Mouse (Mus musculus): ENCODE data around the gene Igf2.

Igf2 gene

DNA sequence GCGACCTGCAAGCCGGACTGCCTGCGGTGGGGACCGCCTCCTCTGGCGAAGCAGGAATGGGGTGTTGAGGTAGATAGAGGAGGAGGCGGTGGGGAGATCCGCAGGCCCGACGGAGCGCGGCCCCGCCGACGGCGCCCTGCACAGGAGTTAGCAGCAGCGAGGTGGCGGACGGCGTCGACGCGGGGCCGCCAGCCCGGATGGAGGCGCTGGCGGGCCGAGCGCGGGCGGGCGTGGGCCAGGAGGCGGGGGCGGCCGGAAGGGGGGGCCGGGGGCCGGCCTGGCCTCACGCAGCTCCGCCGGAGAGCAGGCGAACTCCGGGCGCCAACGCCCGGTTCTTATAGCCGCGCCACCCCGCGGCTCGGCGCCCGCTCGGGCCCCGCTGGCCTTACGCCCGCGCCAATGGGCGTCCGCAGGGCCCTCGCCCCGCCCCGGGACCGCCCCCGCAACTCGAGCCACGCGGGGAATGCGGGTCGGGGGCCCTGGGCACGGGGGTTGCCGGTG, 7.4 kb downstream of the Igf2 start:
- in situ Hi-C loops (cut with MboI, MseI): no loop called here

DNA sequence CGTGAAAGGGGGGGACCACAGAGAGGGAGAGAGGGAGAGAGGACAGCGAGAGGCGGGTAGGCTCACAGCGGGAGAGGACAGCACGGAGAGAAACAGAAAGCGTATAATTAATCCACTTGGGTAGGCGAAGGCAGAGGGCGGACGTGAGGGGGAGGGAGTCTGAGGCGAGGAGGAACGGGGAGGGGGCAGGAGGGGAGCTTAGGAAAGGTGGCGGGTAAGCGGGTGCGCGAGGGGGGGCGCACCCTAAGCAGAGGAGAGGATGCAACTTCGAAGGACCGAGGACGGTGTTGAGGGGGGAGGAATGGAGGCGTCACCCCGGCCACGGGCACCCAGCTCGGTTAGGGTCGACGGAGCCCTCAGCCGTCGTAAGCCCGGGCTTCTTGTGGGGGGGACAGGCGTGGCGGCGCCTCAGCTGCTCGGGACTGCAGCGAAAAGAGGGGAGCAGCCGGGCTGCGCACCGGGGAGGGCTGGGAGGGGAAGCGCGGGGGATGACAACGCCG, 7.9 kb downstream of the Igf2 start:
- in situ Hi-C loops (cut with MboI, MseI): no loop called here

DNA sequence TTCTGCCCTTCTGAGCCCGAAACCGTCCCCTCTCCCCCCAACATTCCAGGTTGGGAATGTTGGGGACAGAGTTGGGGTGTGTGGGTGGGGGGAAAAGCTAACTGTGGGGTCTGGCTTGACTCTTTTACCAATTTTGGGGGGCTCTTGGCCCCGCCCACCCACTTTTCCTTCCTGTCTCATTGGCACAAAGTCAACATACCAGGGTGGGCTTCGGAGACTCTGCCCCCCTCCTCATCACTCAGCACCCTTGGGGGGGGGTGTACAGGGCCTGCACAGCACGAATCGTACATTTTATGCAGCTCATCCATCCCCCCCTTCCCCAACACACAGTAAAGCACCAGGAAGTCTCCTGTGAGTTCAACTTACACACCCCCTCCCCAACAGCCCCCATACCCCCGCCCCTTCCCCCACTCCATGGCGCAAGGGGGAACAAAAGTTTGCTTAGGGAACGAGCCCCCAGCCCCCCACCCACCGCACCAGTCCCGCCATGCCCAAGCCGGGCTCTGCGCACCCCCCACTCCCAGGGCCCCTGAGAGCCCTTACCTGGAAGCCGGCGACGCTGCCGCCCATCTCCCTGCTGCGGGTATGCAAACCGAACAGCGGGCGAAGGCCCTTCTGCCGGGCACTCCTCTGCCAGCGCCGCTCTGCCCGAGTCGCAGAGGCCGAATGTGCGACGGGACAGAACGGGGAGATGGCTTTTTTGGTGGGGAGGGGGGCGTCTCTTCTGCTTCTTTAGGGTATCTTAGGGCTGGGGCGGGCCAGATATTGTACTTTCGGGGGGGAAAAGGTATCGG, 8.6 kb downstream of the Igf2 start:
- in situ Hi-C loops (cut with MboI, MseI): no loop called here

DNA sequence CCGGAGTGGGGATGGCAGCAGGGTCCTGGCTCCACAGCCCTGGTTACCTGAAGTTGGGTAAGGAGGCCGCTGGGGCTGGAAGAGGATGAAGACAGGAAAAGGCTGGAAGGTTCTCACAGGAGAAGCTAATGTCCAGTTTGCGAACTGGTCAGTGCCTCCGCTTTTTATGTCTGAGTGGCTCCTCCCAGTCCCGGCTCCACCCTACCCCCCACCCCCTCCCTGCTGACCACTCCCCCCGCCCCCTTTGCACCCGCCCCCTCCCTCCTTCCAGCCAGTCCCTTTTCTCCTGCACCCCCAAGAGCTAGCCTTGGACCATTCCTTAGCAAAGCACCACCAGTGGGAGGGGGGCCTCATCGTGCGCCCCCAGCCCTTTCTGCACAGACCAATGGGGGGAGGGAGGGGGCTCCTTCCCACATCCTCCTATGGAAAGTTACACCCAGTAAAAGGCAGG, 9.2 kb downstream of the Igf2 start:
- in situ Hi-C loops (cut with MboI, MseI): no loop called here

DNA sequence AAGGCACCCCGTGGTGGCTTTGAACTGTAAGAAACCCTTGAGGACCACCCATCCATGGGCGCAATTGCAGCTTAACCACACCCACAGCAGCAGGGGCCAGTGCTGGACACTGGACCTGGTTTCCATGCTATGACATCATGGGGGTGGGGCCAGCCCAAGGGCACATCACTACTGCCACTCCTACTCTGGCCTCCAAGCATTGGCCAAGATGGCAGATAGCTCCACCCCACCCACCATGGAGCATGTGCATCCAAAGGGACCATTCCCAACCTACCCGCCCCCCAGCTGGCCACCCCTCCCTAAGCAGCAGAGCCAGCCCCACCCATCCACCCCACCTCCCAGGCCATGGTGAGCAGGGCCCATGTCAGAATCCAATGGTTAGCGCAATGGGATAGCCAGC, 10.6 kb downstream of the Igf2 start:
- in situ Hi-C loops (cut with MboI, MseI): no loop called here

DNA sequence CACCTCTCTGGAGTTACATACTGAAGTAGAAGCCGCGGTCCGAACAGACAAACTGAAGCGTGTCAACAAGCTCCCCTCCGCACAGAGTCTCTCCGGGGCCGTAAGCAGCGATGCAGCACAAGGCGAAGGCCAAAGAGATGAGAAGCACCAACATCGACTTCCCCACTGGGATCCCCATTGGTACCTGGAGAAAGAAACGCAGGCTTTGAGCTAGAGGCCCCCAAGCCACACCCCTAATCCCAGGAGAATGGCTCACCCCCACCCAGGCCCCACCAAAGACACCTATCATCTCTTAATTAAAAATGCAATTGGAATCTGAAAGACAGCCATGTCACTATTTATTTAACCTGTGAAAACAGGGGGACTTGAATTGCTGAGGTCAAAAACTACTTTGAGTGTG, 11.0 kb downstream of the Igf2 start:
- in situ Hi-C loops (cut with MboI, MseI): no loop called here

DNA sequence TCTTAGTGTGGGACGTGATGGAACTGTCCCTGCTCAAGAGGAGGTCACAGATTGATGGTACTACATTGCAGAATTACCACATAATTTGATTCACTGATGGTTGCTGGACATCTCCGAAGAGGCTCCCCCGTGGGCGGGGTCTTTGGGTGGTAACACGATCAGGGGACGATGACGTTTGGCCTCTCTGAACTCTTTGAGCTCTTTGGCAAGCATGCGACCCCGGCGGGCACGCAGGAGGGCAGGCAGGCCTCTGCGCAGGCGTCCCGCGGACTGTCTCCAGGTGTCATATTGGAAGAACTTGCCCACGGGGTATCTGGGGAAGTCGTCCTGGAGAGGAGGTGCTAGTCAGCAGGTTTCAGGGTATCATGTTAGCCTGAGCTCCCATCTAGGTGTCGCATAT, 12.9 kb downstream of the Igf2 start:
- in situ Hi-C loops (cut with MboI, MseI): no loop called here

DNA sequence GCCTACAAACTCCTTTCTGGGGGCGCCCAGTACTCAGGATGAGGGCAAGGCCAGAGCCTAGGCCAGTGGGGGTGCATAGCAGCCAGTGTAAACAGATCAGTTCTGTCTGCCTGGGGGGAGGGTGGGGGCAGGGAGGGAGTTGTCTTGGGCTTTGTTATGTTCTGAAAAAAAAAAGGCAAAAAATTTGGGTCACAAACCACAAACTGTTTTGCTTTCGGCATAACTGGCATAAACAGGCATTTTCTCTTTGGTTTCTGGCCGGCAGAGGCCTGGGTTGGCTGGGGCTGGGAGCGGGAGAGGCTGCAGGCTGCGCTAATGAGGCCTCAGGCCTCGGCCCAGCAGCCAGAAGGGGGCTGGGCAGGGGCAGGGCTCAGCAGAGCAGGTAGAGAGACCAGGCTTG, 19.9 kb downstream of the Igf2 start:
- in situ Hi-C loops (cut with MboI, MseI): no loop called here

DNA sequence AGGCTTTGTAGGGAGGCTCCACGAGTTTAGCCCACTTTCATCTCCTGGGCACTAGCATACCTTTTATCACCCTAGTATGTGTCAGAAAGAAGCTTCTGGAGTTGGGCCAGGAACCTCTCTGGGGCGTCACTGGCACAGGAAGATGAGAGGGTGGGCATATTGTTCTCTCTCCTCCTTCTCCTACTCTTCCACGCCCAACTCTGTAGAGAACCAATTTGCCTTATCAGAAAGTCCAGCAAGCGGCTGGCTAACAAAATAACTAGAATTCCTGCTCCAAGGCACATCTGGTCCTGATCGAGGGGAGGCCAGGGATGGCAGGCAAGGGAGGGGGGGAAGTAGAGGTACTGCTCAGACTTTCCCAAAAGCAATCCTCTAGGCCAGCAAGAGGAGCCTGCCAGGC, 21.6 kb downstream of the Igf2 start:
- in situ Hi-C loops (cut with MboI, MseI): no loop called here

DNA sequence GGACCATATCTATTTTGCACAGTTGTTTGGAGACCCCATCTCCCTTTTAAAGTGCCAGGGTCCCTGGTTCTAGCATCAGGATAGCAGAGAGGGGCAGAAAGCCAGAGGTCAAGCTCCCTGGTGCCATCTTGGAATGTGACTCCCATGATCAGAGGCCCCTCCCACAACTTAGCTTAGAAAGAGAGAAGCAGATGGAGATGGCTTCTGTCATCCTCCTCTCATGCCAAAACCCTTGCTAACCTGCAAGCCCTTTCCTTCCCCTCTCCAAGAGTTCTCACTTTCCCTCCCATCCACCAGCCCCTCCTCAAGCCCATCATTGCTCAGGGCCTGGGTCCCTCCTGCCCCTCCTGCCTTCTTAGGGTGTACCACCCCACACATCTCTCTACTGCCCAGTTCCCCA, 30.4 kb downstream of the Igf2 start:
- in situ Hi-C loops (cut with MboI, MseI): no loop called here

DNA sequence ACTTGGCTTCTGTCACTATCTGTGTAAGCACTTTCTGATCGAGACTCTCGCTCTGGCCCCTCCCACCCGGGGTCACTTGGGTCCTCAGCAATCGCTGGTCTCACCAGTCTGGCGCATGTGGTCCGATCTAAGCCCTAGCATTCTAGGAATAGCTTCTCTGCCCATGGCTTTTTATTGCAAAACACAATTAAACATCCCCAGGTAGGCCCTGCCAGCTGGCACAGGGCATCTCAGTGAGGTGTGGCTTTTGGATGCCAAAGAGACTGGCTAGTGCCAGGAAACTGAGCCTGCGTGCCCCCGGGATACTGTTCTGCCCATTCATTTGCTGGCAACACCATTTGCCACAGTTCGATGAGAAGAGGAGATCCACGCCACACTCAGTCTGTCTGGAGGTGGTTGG, 35.9 kb downstream of the Igf2 start:
- in situ Hi-C loops (cut with MboI, MseI): no loop called here

DNA sequence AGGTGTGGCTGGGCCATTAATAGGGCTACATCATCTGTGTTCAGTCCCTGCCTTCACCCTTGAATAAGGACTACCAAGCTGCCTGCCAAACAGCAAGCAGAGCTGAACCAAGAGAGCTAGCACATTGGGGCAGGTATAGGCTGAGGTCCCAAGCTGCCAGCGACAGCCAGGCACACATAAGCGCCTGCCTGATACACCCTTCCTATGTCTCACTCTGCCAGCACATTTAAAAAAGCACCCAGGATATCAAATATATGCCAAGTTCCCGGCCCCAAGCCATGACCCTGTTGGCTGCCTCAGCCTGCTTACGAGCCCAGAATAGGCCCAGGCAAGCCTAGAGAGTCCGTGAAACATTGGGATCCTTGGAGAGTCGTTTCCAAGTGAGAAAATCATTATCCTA, 36.8 kb downstream of the Igf2 start:
- in situ Hi-C loops (cut with MboI, MseI): no loop called here

DNA sequence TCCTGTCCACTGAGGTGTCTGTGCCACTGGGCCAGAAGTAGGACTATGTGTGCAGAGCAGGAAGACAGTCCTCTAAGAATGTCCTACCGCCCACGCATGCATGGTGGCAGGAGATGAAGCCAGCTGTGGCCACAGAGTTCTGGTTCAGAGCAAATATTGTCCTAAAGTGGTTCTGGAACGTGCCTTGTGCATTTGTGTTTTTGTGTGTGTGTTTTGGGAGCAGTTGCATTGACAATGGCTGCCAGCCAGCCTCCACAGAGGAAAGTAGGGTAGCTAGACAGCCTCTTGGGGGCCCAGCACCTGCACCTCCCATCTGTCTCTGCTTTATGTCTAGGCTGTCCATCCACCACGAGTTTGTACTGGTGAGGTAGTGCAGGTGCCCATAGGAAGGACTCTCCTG, 44.4 kb downstream of the Igf2 start:
- in situ Hi-C loops (cut with MboI, MseI): no loop called here

DNA sequence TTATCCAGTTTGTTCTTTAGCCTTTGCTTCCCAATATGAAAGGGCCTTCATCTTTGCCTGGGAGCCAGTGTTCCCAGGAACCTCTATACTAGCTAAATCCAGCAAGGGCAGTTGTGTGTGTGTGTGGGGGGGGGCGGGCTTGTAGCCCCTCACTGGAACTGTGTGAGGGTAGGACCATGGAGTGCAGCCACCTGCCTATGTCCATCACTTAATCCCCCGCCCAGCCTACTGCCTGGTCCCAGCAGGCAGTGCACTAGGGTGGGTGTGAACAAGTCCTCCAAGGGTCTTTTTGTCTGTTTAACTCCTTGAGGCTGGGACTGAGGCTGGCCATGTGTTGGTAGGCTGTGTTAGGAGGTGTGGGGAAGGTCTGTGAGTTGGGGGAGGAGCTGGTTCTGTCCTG, 53.5 kb downstream of the Igf2 start:
- in situ Hi-C loops (cut with MboI, MseI): no loop called here

DNA sequence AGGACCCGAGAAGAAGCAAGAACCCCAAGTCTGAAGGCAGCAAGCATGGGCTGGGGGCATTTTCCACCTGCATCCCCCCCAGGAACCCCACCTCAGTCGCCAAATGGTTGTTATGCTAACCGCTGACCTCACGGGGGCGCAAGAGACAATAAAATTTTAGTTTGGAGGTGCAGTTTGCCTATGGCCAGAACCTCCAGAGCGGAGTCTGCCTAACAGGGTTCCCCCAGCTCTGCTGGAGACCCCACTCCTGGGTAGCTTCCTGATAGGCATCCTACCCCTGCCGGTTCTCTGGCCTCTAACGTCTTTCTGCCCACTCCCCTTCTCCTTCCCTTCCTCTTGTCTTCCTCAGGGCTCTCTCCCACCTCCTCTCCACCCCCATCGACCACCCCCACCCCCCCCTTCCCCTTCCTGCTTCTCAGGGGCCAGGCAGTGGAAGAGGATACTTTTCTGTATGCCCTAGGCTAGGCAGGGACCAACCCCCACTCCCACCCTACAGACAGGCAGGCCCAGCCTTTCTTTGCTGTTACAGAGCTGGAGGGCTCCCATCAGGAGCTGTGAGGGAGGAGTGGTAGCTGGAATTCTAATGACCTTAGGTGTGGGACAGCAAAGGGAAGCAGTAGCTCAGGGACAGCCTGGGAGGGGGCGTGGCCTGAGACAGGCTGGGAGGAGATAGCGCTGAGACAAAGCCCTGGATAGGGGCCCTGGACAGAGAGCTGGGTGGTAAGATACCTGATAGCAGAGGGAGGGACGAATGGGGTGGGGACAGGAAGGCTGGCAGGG, 55.8 kb downstream of the Igf2 start:
- in situ Hi-C loops (cut with MboI, MseI): no loop called here

DNA sequence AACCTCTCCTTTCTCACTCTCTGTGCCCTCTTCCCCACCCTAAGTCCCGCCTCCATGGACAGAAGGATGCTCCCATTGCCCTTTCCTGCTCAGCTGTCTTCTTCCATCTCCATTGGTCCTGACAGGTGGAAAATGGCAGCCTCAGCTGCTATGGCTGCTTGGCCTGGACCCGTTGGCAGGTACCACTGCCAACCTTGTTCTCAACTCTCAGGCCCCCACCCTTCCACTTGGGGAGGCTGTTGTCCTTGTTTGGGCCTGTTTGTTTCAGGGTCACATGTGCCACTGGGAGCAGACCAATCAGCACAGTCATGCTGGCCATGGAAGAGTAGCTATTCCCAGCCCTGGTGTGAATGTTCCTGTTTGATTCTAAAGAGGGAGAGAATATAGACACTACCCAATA, 65.7 kb downstream of the Igf2 start:
- in situ Hi-C loops (cut with MboI, MseI): loop anchor here (10.0 kb wide), 1 partner anchor 74 kb away; no protein-coding TSS in a partner anchor

Measured in T-helper 1 cell (primary cell).